Mouse (Mus musculus): ENCODE results near the gene Tmem210. TPM values are rescaled to one million over a fixed set of nuclear protein-coding genes. Genes with fewer than 3 reads are reported as not detected.

The Tmem210 gene
- polyA plus RNA-seq (2014; fragmentation: Nextera tagmentation; extraction: Ambion mirVana), result not detected in 2 replicates

DNA sequence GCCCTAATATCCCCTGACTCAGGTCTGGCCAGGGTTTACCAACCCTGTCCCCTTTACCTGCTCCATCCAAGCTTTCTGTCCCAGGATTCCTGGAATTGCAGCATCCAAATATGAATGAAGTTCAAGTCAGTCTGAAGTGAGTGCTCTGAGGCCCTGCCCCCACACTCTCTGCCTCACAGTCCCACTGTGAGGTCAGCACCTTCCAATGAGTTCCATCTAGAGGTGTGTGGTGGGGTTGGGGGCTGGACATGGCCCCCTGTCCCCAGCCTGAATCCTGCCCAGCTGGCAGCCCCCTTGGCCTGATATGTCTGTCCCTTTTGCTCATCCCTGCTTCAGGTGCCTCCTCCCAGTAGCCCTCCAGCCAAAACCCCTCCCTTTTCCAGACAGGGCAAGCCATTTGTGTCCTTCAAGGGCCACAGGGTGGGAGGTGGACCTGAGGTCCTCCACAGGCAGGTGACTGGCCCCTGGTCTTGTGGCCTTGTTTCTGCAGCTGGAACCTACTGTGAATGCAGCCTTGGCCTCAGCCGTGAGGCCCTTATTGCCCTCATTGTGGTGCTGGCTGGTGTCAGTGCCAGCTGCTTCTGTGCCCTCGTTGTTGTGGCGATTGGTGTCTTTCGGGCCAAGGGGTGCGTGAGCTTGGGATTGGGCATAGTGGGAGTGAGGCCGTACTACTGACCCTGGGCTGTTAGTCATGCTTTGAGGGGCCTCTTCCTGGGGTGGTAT lies at the start of gene Tmem210:
Gene Tmem210 (plus strand): TSS at position 219 of the 723 bp plus-strand sequence.
- no peak within 1 kb of the TSS for H3K4me2 ChIP-seq (ENCODE audit: low read depth, low read length)

DNA sequence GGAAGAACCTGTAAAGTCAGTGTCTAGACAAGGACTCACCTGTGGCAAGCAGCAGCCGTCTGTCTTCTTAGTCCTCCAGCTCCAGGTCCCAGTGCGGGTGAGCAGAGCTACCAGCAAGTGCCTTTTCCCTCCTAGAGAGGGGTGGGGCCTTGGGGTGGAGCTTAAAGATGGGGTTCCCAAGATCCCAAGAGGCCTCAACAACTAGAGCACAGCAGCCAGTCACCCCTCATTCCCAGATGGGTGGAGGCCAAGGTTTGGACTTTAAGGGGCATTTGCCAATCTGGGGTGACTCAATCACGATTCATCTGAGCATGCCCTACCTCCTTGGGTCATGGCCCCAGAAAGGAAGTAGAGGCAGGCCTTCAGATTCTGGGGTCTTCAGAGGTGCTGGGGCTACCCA lies 48.2 kb upstream of the Tmem210 start:
- Histone ChIP-seq H3K9ac (ENCODE audit: low read depth, low read length) (no peak overlapping the region), H3K27ac (replicated peaks; ENCODE audit: low read depth, low read length) (no peak overlapping the region), H3K4me2 (ENCODE audit: low read depth, low read length) (no peak overlapping the region), H3K4me3 (ENCODE audit: low read depth, low read length) (no peak overlapping the region), H3K36me3 (ENCODE audit: control insufficient read depth, insufficient read depth, low read length) (no peaks in the 10 kb centered on the region), H3K9me3 (ENCODE audit: control insufficient read depth, low read length) (no peaks in the 10 kb centered on the region), H3K27me3 (replicated peaks; ENCODE audit: control insufficient read depth, insufficient read depth, low read length) (peaks cover 13% of the 10 kb centered on the region), H3K4me1 (ENCODE audit: control insufficient read depth, insufficient read depth, low read length) (peaks cover 15% of the 10 kb centered on the region)
- WGBS, result 68% methylated on average over 3 of the region's 3 CpGs
- ATAC-seq (ENCODE audit: low read depth) (no peak), DNase-seq (ENCODE audit: low spot score) (no peak)

More for the DNA sequence above, at the start of gene Tmem210:
- no peaks in the 10 kb centered on the region for H3K9me3 ChIP-seq (ENCODE audit: control insufficient read depth, low read length)
- no peak for DNase-seq (ENCODE audit: low spot score)
- H3K4me3 ChIP-seq (ENCODE audit: low read depth, low read length), result no peak within 1 kb of the TSS
- H3K27ac ChIP-seq (replicated peaks; ENCODE audit: low read depth, low read length), result peak within 1 kb of the TSS; percentile 77
- H3K27me3 ChIP-seq (replicated peaks; ENCODE audit: control insufficient read depth, insufficient read depth, low read length), result peaks cover 55% of the 10 kb centered on the region
- H3K4me1 ChIP-seq (ENCODE audit: control insufficient read depth, insufficient read depth, low read length), result 0 out of 2 replicates have a peak, but pooled peaks cover 4% of the 10 kb centered on the region
- no peak within 1 kb of the TSS for H3K9ac ChIP-seq (ENCODE audit: low read depth, low read length)
- ATAC-seq (ENCODE audit: low read depth), result no peak
- H3K36me3 ChIP-seq (ENCODE audit: control insufficient read depth, insufficient read depth, low read length), result peaks cover 33% of the 10 kb centered on the region
- 90% methylated on average over 6 of the region's 6 CpGs for WGBS

- peaks cover 13% of the 10 kb centered on the region for H3K27me3 ChIP-seq (replicated peaks; ENCODE audit: control insufficient read depth, insufficient read depth, low read length)
- H3K4me3 ChIP-seq (ENCODE audit: low read depth, low read length), result peak overlapping the region; percentile 59
- DNase-seq (ENCODE audit: low spot score) (no peak), ATAC-seq (ENCODE audit: low read depth) (peak; percentile 4; the same call in 1 of the 2 replicates)
- WGBS, result 53% methylated on average over 8 of the region's 8 CpGs
- H3K4me1 ChIP-seq (ENCODE audit: control insufficient read depth, insufficient read depth, low read length), result peaks cover 15% of the 10 kb centered on the region
- peak overlapping the region; percentile 42 for H3K27ac ChIP-seq (replicated peaks; ENCODE audit: low read depth, low read length)
- no peaks in the 10 kb centered on the region for H3K9me3 ChIP-seq (ENCODE audit: control insufficient read depth, low read length)
- H3K4me2 ChIP-seq (ENCODE audit: low read depth, low read length), result peak overlapping the region; percentile 96
- peak overlapping the region; percentile 34; the same call in 1 of the 2 replicates for H3K9ac ChIP-seq (ENCODE audit: low read depth, low read length)
- no peaks in the 10 kb centered on the region for H3K36me3 ChIP-seq (ENCODE audit: control insufficient read depth, insufficient read depth, low read length)
Observed at GRCm38 (mm10) chr2:25240310-25240709, 47.6 kb upstream of the Tmem210 start.

- Histone ChIP-seq H3K27ac (replicated peaks; ENCODE audit: low read depth, low read length) (peak overlapping the region; percentile 42), H3K4me2 (ENCODE audit: low read depth, low read length) (peak overlapping the region; percentile 96), H3K27me3 (replicated peaks; ENCODE audit: control insufficient read depth, insufficient read depth, low read length) (peaks cover 13% of the 10 kb centered on the region), H3K4me3 (ENCODE audit: low read depth, low read length) (peak overlapping the region; percentile 59), H3K36me3 (ENCODE audit: control insufficient read depth, insufficient read depth, low read length) (no peaks in the 10 kb centered on the region), H3K9me3 (ENCODE audit: control insufficient read depth, low read length) (no peaks in the 10 kb centered on the region), H3K4me1 (ENCODE audit: control insufficient read depth, insufficient read depth, low read length) (peaks cover 15% of the 10 kb centered on the region), H3K9ac (ENCODE audit: low read depth, low read length) (peak overlapping the region; percentile 34; the same call in 1 of the 2 replicates)
- WGBS, result 1% methylated on average over 23 of the region's 29 CpGs
- ATAC-seq (ENCODE audit: low read depth) (peak; percentile 90), DNase-seq (ENCODE audit: low spot score) (peak; percentile 94)
Observed at GRCm38 (mm10) chr2:25240723-25241437, 47.1 kb upstream of the Tmem210 start.

GRCm38 (mm10) chr2:25241438-25241775 lies 46.5 kb upstream of the Tmem210 start:
- H3K9me3 ChIP-seq (ENCODE audit: control insufficient read depth, low read length), result no peaks in the 10 kb centered on the region
- H3K27me3 ChIP-seq (replicated peaks; ENCODE audit: control insufficient read depth, insufficient read depth, low read length), result peaks cover 13% of the 10 kb centered on the region
- no peak overlapping the region for H3K27ac ChIP-seq (replicated peaks; ENCODE audit: low read depth, low read length)
- peak overlapping the region; percentile 59 for H3K4me3 ChIP-seq (ENCODE audit: low read depth, low read length)
- H3K4me1 ChIP-seq (ENCODE audit: control insufficient read depth, insufficient read depth, low read length), result peaks cover 15% of the 10 kb centered on the region
- no peak for DNase-seq (ENCODE audit: low spot score)
- 13% methylated on average over 6 of the region's 6 CpGs for WGBS
- H3K4me2 ChIP-seq (ENCODE audit: low read depth, low read length), result peak overlapping the region; percentile 96
- no peak overlapping the region for H3K9ac ChIP-seq (ENCODE audit: low read depth, low read length)
- no peak for ATAC-seq (ENCODE audit: low read depth)
- H3K36me3 ChIP-seq (ENCODE audit: control insufficient read depth, insufficient read depth, low read length), result peaks cover 4% of the 10 kb centered on the region; the same call in 1 of the 2 replicates

- ATAC-seq (ENCODE audit: low read depth), result peak; percentile 24; the same call in 1 of the 2 replicates
- peaks cover 13% of the 10 kb centered on the region for H3K27me3 ChIP-seq (replicated peaks; ENCODE audit: control insufficient read depth, insufficient read depth, low read length)
- H3K4me3 ChIP-seq (ENCODE audit: low read depth, low read length), result peak within 1 kb of the TSS; percentile 59
- H3K27ac ChIP-seq (replicated peaks; ENCODE audit: low read depth, low read length), result 0 out of 2 replicates have a peak within 1 kb of the TSS, but pooled peaks have one; percentile 25
- 0% methylated on average over 1 of the region's 59 CpGs for WGBS
- peaks cover 5% of the 10 kb centered on the region; the same call in 1 of the 2 replicates for H3K36me3 ChIP-seq (ENCODE audit: control insufficient read depth, insufficient read depth, low read length)
- no peaks in the 10 kb centered on the region for H3K9me3 ChIP-seq (ENCODE audit: control insufficient read depth, low read length)
- no peak for DNase-seq (ENCODE audit: low spot score)
- peak within 1 kb of the TSS; percentile 96 for H3K4me2 ChIP-seq (ENCODE audit: low read depth, low read length)
- H3K9ac ChIP-seq (ENCODE audit: low read depth, low read length), result peak within 1 kb of the TSS; percentile 65
- H3K4me1 ChIP-seq (ENCODE audit: control insufficient read depth, insufficient read depth, low read length), result peaks cover 15% of the 10 kb centered on the region
Observed at GRCm38 (mm10) chr2:25242101-25242506, 45.8 kb upstream of the Tmem210 start, which contains the start of the genes Rnf208 and Cysrt1. Rnf208 (plus strand) TSS chr2:25242255. Cysrt1 (minus strand) TSS chr2:25242452.

DNA sequence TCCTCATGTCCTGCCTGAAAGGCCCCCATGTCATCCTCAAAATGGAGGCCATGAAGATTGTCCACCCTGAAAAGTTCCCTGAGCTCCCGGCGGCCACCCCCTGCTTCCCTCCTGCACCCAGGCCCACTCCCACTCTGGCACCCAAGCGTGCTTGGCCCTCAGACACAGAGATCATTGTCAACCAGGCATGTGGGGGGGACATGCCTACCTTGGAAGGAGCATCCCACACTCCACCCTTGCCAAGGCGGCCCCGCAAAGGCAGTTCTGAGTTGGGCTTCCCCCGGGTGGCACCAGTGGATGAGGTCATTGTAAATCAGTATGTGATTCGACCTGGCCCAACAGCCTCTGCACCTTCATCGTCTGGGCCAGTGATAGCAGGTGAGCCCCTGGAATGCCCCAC lies 44.6 kb upstream of the Tmem210 start:
- no peak overlapping the region for H3K4me3 ChIP-seq (ENCODE audit: low read depth, low read length)
- H3K9me3 ChIP-seq (ENCODE audit: control insufficient read depth, low read length), result no peaks in the 10 kb centered on the region
- WGBS, result 73% methylated on average over 7 of the region's 8 CpGs
- peaks cover 14% of the 10 kb centered on the region; the same call in 1 of the 2 replicates for H3K36me3 ChIP-seq (ENCODE audit: control insufficient read depth, insufficient read depth, low read length)
- H3K4me1 ChIP-seq (ENCODE audit: control insufficient read depth, insufficient read depth, low read length), result peaks cover 15% of the 10 kb centered on the region
- no peak overlapping the region for H3K9ac ChIP-seq (ENCODE audit: low read depth, low read length)
- no peak for ATAC-seq (ENCODE audit: low read depth)
- no peak overlapping the region for H3K27ac ChIP-seq (replicated peaks; ENCODE audit: low read depth, low read length)
- peaks cover 13% of the 10 kb centered on the region for H3K27me3 ChIP-seq (replicated peaks; ENCODE audit: control insufficient read depth, insufficient read depth, low read length)
- peak overlapping the region; percentile 96; the same call in 1 of the 2 replicates for H3K4me2 ChIP-seq (ENCODE audit: low read depth, low read length)
- DNase-seq (ENCODE audit: low spot score), result no peak

GRCm38 (mm10) chr2:25244144-25244543 lies 43.8 kb upstream of the Tmem210 start:
- 92% methylated on average over 4 of the region's 4 CpGs for WGBS
- Histone ChIP-seq H3K27me3 (replicated peaks; ENCODE audit: control insufficient read depth, insufficient read depth, low read length) (peaks cover 13% of the 10 kb centered on the region), H3K36me3 (ENCODE audit: control insufficient read depth, insufficient read depth, low read length) (peaks cover 22% of the 10 kb centered on the region), H3K9ac (ENCODE audit: low read depth, low read length) (no peak overlapping the region), H3K4me2 (ENCODE audit: low read depth, low read length) (no peak overlapping the region), H3K27ac (replicated peaks; ENCODE audit: low read depth, low read length) (no peak overlapping the region), H3K9me3 (ENCODE audit: control insufficient read depth, low read length) (no peaks in the 10 kb centered on the region), H3K4me1 (ENCODE audit: control insufficient read depth, insufficient read depth, low read length) (peaks cover 15% of the 10 kb centered on the region), H3K4me3 (ENCODE audit: low read depth, low read length) (no peak overlapping the region)
- DNase-seq (ENCODE audit: low spot score) (no peak), ATAC-seq (ENCODE audit: low read depth) (no peak)

Data from embryonic facial prominence, embryonic 14.5 days (tissue).